Mouse (Mus musculus) cerebellum, adult 2 months (tissue): ENCODE data around the gene Gm13285. TPM values are rescaled to one million over a fixed set of nuclear protein-coding genes. Genes with fewer than 3 reads are reported as not detected.
"Not testable (repeated sequence)": the region's sequence is repeated elsewhere in the genome, so short reads cannot be mapped to it uniquely, and the experiment has no call there.

Source experiments
- DNase-seq, 2 experiments: peaks; one replicate each; pipeline ENCODE4 v3.0.0; 2021
- H3K27ac ChIP-seq: fragments of 200-500 bp; 2 replicates; pipeline ENCODE4 v1.5.1; 2012; ENCODE audit warnings: low read length, control low read depth, inconsistent platforms; ENCODE audit not compliant: insufficient read depth
- H3K27me3 ChIP-seq: fragments of 200-500 bp; 2 replicates; pipeline ENCODE4 v1.6.1; 2012; ENCODE audit warnings: inconsistent platforms, mild to moderate bottlenecking, low read length, moderate library complexity; ENCODE audit not compliant: control insufficient read depth, insufficient read depth
- H3K4me1 ChIP-seq: fragments of 200-500 bp; 2 replicates; pipeline ENCODE4 v1.6.1; 2011; ENCODE audit warnings: low read length; ENCODE audit not compliant: control insufficient read depth, insufficient read depth
- H3K4me3 ChIP-seq: fragments of 200-500 bp; replicated peaks from 2 replicates; pipeline ENCODE3; 2011; ENCODE audit warnings: mild to moderate bottlenecking, low read depth, low read length, control low read depth; ENCODE audit not compliant: insufficient read depth
- CTCF ChIP-seq: fragments of 200-500 bp; IDR thresholded peaks from 2 replicates; pipeline ENCODE4 v1.5.1; 2011; ENCODE audit warnings: low read depth, mild to moderate bottlenecking, control low read depth, low read length, moderate library complexity, borderline replicate concordance; ENCODE audit not compliant: insufficient read depth
- POLR2A ChIP-seq: fragments of 200-500 bp; IDR thresholded peaks from 2 replicates; pipeline ENCODE4 v1.6.1; 2011; ENCODE audit warnings: low read length, control low read depth, borderline replicate concordance; ENCODE audit not compliant: insufficient read depth
- WGBS: fragments of 180-500 bp; shearing (Covaris S2); methylation state at CpG from one replicate; pipeline ENCODE4 v1.1.7; 2018; 5-methylcytosine and 5-hydroxymethylcytosine counted together
- polyA plus RNA-seq: library from polyadenylated mRNA; depleted of rRNA; stranded (reverse); fragments of >200 nt; gene quantifications from 2 replicates; pipeline ENCODE4 v1.2.3, GENCODE M21; 2012; rRNA removed

Gm13285 gene
- not detected in 2 replicates for polyA plus RNA-seq

DNA sequence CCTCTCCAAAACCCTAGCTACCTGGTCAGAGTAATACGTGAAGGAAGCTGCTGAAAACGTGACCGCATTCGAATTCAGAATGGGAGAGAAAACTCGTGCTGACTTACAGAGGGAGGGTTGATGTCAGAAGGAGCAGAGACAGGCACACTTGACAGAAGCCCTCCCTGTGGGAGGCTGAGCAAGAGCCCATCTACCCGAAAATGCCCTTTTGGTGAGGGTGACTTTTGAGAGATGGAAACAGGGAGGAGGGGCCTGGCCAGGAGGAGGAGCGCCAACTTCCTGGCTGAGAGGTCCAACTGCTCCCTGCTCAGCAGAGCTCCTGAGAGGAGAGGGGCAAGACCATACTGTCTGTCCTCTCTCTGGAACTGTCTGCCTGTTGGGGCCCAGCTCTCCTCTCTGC is at the start of gene Gm13285:
Gene Gm13285, plus strand, starts transcription at position 301 of the 400 bp plus-strand sequence.
- not testable (repeated sequence) for H3K27ac ChIP-seq, H3K4me3 ChIP-seq, H3K4me1 ChIP-seq, H3K27me3 ChIP-seq, DNase-seq
- WGBS: 12% methylated on average over 6 of the region's 7 CpGs

DNA sequence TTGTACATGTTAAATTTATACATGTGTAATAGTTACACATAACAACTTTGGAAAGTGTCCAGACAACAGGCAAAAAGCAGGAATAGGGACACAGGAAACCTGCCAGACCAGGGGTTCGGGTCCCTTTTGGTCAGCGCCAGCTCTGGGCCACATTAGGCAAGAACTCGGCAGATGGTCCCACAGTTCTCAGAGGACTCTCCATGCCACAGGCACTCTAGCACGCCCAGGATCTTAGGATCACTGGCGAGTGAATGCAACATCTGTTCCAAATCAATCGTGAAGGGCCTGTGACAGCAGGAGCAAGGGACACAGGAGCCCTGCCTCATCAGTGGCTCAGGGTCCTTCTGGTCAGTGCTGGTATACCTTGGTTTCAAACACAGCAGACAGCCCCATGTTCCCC is 49.5 kb upstream of the Gm13285 start:
- TF ChIP-seq POLR2A (no peak), CTCF (no peak)
- no peaks in the 10 kb centered on the region for H3K4me1 ChIP-seq
- H3K27me3 ChIP-seq: no peaks in the 10 kb centered on the region
- 33% methylated on average over 6 of the region's 6 CpGs for WGBS
- no peak for DNase-seq
- no peak overlapping the region for H3K27ac ChIP-seq
- H3K4me3 ChIP-seq: no peak overlapping the region

DNA sequence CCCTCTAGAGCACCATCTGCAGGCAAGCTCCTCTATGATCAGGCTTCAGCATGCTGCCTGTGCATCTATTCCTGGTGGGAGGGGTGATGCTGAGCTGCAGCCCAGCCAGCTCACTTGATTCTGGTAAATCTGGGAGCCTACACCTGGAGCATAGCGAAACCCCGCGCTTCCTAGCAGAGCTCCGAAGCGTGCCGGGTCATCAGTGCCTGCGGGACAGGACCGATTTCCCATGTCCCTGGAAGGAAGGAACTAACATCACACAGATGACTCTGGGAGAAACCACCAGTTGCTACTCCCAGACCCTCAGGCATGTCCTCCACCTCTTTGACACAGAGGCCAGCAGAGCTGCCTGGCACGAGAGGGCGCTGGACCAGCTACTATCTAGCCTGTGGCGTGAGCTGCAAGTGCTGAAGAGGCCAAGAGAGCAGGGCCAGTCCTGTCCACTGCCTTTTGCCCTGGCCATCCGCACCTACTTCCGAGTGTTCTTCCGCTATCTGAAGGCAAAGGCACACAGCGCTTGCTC is 44.6 kb upstream of the Gm13285 start, which contains the start of gene Gm13271:
Gene Gm13271, plus strand, starts transcription at position 51 of the 523 bp plus-strand sequence.
- H3K4me3 ChIP-seq, H3K27me3 ChIP-seq, H3K27ac ChIP-seq, H3K4me1 ChIP-seq: not testable (repeated sequence)
- 84% methylated on average over 15 of the region's 15 CpGs for WGBS
- DNase-seq: peak; percentile 77 to 80

GRCm38 (mm10) chr4:88756581-88757513 is 42.6 kb upstream of the Gm13285 start:
- Histone ChIP-seq H3K4me3 (peak overlapping the region; percentile 70), H3K27ac (peak overlapping the region; percentile 41; the same call in 1 of the 2 replicates)
- H3K4me1 ChIP-seq, H3K27me3 ChIP-seq: not testable (repeated sequence)
- WGBS: 9% methylated on average over 28 of the region's 31 CpGs
- peak; percentile 17 to 25 for DNase-seq

DNA sequence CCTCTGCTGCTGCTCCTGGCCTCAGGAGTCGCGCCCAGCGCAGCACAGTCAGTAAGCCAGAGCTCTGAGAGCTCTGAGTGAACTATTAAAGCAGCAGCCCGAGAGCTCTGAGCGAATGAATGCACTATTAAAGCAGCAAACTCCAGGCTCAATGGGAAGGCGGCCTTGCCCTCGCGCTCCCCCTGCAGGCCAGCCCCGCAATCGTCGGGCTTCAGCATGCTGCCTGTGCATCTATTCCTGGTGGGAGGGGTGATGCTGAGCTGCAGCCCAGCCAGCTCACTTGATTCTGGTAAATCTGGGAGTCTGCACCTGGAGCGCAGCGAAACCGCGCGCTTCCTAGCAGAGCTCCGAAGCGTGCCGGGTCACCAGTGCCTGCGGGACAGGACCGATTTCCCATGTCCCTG is 41.8 kb upstream of the Gm13285 start:
- TF ChIP-seq CTCF (peak; percentile 70), POLR2A (peak; percentile 20; the same call in 1 of the 2 replicates)
- H3K4me3 ChIP-seq: peak overlapping the region; percentile 70
- H3K4me1 ChIP-seq, H3K27ac ChIP-seq, H3K27me3 ChIP-seq: not testable (repeated sequence)
- WGBS: 0% methylated on average over 21 of the region's 21 CpGs
- DNase-seq: peak; percentile 89 to 94

DNA sequence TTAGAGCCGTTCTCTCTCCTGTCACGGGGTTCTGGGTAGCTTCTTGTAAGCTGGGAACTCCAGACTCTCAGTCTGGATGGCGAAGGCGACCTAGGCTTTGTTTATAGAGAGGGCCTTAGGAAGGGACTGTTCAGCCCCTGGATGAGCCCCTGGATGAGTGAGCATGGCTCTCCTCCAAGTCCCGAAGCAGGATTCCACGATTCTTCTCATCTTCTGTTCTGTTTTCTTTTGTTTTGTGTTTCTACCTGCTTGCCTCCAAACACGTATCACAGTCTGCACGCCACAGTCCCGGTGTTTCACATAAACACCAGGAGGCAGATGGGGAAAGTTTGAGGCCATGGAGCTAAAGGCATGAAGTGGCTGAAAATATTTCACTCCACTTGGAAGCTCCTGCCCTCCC is 40.7 kb upstream of the Gm13285 start:
- 91% methylated on average over 9 of the region's 9 CpGs for WGBS
- not testable (repeated sequence) for DNase-seq, H3K4me3 ChIP-seq, H3K27ac ChIP-seq, H3K27me3 ChIP-seq, H3K4me1 ChIP-seq

- DNase-seq: peak; percentile 45 to 47
- WGBS: 24% methylated on average over 9 of the region's 14 CpGs
- not testable (repeated sequence) for H3K27me3 ChIP-seq, H3K27ac ChIP-seq, H3K4me1 ChIP-seq, H3K4me3 ChIP-seq
Measured at GRCm38 (mm10) chr4:88759610-88760268, 39.7 kb upstream of the Gm13285 start, which contains the start of gene Gm13283. TSS of gene Gm13283 (plus strand) at chr4:88760119.

- not testable (repeated sequence) for H3K27ac ChIP-seq, H3K4me1 ChIP-seq, H3K4me3 ChIP-seq, H3K27me3 ChIP-seq
- WGBS: under 1% methylated on average over 28 of the region's 28 CpGs
- peak; percentile 74 to 79 for DNase-seq
Measured at GRCm38 (mm10) chr4:88760431-88760830, 39.0 kb upstream of the Gm13285 start.

GRCm38 (mm10) chr4:88761776-88762175 is 37.7 kb upstream of the Gm13285 start:
- H3K27me3 ChIP-seq, H3K4me1 ChIP-seq, H3K4me3 ChIP-seq, H3K27ac ChIP-seq: not testable (repeated sequence)
- peak; percentile 72 to 74 for DNase-seq
- WGBS: 72% methylated on average over 6 of the region's 8 CpGs

DNA sequence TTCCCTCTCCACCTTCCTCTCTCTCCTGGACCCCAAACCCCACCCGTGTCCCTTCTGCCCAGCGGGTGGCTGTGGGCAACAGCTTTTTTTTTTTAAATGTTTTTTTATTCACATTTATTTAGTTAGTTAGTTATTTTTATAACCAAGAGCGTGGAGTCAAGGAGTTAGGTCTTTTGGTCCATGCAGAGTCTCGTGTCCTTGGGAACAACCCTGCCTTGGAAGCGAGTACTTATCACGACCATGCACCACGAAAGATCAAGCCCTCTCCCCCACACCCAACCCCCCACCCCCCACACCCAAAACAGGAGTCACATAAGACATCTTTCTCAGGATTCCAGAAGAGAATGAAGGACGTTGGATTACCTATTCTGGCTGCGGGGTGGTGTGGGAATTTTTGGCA is 37.1 kb upstream of the Gm13285 start:
- not testable (repeated sequence) for H3K4me3 ChIP-seq, H3K27ac ChIP-seq, H3K4me1 ChIP-seq, H3K27me3 ChIP-seq
- DNase-seq: peak; percentile 34 to 37
- 68% methylated on average over 9 of the region's 9 CpGs for WGBS
